Mouse (Mus musculus): Measurements from ENCODE around the gene Ncoa5. TPM values are rescaled to one million over a fixed set of nuclear protein-coding genes. Genes with fewer than 3 reads are reported as not detected.

Gene Ncoa5
- polyA plus RNA-seq, 1 experiment from 2014 or later, result 11.9 TPM

GRCm38 (mm10) chr2:165001958-165002357 is 32.7 kb downstream of the Ncoa5 start:
- Histone ChIP-seq H3K9me3 (ENCODE audit: control insufficient read depth) (no peaks in the 10 kb centered on the region), H3K9ac (ENCODE audit: low read depth, low read length) (no peak overlapping the region), H3K4me1 (replicated peaks; ENCODE audit: control insufficient read depth, insufficient read depth, low read length) (peaks cover 8% of the 10 kb centered on the region; the same call in 1 of the 2 replicates), H3K27ac (ENCODE audit: low read depth, low read length) (no peak overlapping the region), H3K27me3 (replicated peaks; ENCODE audit: control insufficient read depth, insufficient read depth, low read length) (peaks cover 8% of the 10 kb centered on the region), H3K4me3 (ENCODE audit: low read depth, low read length) (no peak overlapping the region), H3K4me2 (replicated peaks; ENCODE audit: low read depth) (no peak overlapping the region), H3K36me3 (ENCODE audit: control insufficient read depth, insufficient read depth) (peaks cover 67% of the 10 kb centered on the region)
- WGBS, result 91% methylated on average over 13 of the region's 13 CpGs
- ATAC-seq, result no peak
- TF ChIP-seq CTCF (IDR thresholded peaks at IDR 0.05; ENCODE audit: low read depth), result no peak; the same call in 1 of the 2 replicates

DNA sequence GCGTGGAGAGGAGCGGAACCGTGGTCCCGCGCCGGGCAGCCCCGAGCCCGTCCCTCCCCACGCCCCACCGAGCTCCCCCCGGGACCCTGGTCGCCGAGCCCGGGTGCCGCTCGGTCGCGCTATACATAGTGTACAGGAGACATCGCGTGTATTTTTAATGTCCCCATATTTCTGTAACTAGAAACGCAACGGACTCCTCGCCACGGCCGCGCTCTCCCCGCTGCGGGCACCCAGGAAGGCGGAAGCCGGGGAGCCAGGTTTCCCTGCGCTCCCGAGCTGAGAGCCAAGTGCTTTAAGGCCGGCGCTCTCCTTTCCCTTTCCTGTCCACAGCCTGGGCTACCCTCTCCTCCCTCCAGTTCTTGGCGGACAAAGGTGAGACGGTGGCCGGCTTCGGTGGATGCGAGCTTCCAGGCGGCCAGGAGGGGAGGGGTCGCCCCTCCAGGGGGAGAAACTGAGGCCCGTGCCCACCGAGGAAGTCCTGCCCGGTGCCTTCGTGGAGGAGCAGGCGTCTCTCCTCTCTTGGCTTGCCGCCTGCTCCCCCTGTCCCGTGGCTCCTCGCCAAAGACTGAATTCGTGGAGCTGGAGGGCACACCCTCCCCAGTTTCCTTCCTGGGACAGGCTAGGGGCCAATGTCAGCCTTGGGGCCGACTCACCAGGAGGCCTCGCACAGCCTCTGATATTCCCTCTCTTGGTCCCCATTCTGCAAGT is 36.8 kb downstream of the Ncoa5 start:
- H3K27me3 ChIP-seq (replicated peaks; ENCODE audit: control insufficient read depth, insufficient read depth, low read length), result peaks cover 16% of the 10 kb centered on the region
- H3K4me2 ChIP-seq (replicated peaks; ENCODE audit: low read depth), result peak overlapping the region; percentile 70
- no peak overlapping the region for H3K27ac ChIP-seq (ENCODE audit: low read depth, low read length)
- no peak overlapping the region for H3K9ac ChIP-seq (ENCODE audit: low read depth, low read length)
- peaks cover 8% of the 10 kb centered on the region; the same call in 1 of the 2 replicates for H3K4me1 ChIP-seq (replicated peaks; ENCODE audit: control insufficient read depth, insufficient read depth, low read length)
- H3K9me3 ChIP-seq (ENCODE audit: control insufficient read depth), result no peaks in the 10 kb centered on the region
- peaks cover 31% of the 10 kb centered on the region for H3K36me3 ChIP-seq (ENCODE audit: control insufficient read depth, insufficient read depth)
- no peak for TF ChIP-seq CTCF (IDR thresholded peaks at IDR 0.05; ENCODE audit: low read depth)
- H3K4me3 ChIP-seq (ENCODE audit: low read depth, low read length), result peak overlapping the region; percentile 42
- ATAC-seq, result no peak
- WGBS, result 1% methylated on average over 52 of the region's 52 CpGs

GRCm38 (mm10) chr2:164996848-164997720 is 37.6 kb downstream of the Ncoa5 start:
- Histone ChIP-seq H3K9me3 (ENCODE audit: control insufficient read depth) (no peaks in the 10 kb centered on the region), H3K36me3 (ENCODE audit: control insufficient read depth, insufficient read depth) (peaks cover 23% of the 10 kb centered on the region), H3K9ac (ENCODE audit: low read depth, low read length) (no peak overlapping the region), H3K4me3 (ENCODE audit: low read depth, low read length) (peak overlapping the region; percentile 42), H3K27ac (ENCODE audit: low read depth, low read length) (no peak overlapping the region), H3K4me1 (replicated peaks; ENCODE audit: control insufficient read depth, insufficient read depth, low read length) (peaks cover 8% of the 10 kb centered on the region; the same call in 1 of the 2 replicates), H3K4me2 (replicated peaks; ENCODE audit: low read depth) (peak overlapping the region; percentile 70), H3K27me3 (replicated peaks; ENCODE audit: control insufficient read depth, insufficient read depth, low read length) (peaks cover 16% of the 10 kb centered on the region)
- ATAC-seq, result no peak
- WGBS, result 16% methylated on average over 47 of the region's 49 CpGs
- TF ChIP-seq CTCF (IDR thresholded peaks at IDR 0.05; ENCODE audit: low read depth), result no peak

GRCm38 (mm10) chr2:164995976-164996375 is 38.7 kb downstream of the Ncoa5 start:
- H3K4me3 ChIP-seq (ENCODE audit: low read depth, low read length), result no peak overlapping the region
- H3K36me3 ChIP-seq (ENCODE audit: control insufficient read depth, insufficient read depth), result peaks cover 12% of the 10 kb centered on the region
- no peak overlapping the region for H3K9ac ChIP-seq (ENCODE audit: low read depth, low read length)
- no peak overlapping the region for H3K4me2 ChIP-seq (replicated peaks; ENCODE audit: low read depth)
- no peak overlapping the region for H3K27ac ChIP-seq (ENCODE audit: low read depth, low read length)
- H3K27me3 ChIP-seq (replicated peaks; ENCODE audit: control insufficient read depth, insufficient read depth, low read length), result peaks cover 16% of the 10 kb centered on the region
- ATAC-seq, result no peak
- TF ChIP-seq CTCF (IDR thresholded peaks at IDR 0.05; ENCODE audit: low read depth), result no peak
- H3K9me3 ChIP-seq (ENCODE audit: control insufficient read depth), result no peaks in the 10 kb centered on the region
- peaks cover 8% of the 10 kb centered on the region; the same call in 1 of the 2 replicates for H3K4me1 ChIP-seq (replicated peaks; ENCODE audit: control insufficient read depth, insufficient read depth, low read length)
- 76% methylated on average over 11 of the region's 11 CpGs for WGBS

- Histone ChIP-seq H3K4me1 (replicated peaks; ENCODE audit: control insufficient read depth, insufficient read depth, low read length) (peaks cover 8% of the 10 kb centered on the region; the same call in 1 of the 2 replicates), H3K27me3 (replicated peaks; ENCODE audit: control insufficient read depth, insufficient read depth, low read length) (peaks cover 16% of the 10 kb centered on the region), H3K4me2 (replicated peaks; ENCODE audit: low read depth) (no peak overlapping the region), H3K36me3 (ENCODE audit: control insufficient read depth, insufficient read depth) (peaks cover 2% of the 10 kb centered on the region; the same call in 1 of the 2 replicates), H3K27ac (ENCODE audit: low read depth, low read length) (no peak overlapping the region), H3K4me3 (ENCODE audit: low read depth, low read length) (no peak overlapping the region), H3K9ac (ENCODE audit: low read depth, low read length) (no peak overlapping the region), H3K9me3 (ENCODE audit: control insufficient read depth) (no peaks in the 10 kb centered on the region)
- ATAC-seq, result no peak
- 62% methylated on average over 21 of the region's 21 CpGs for WGBS
- TF ChIP-seq CTCF (IDR thresholded peaks at IDR 0.05; ENCODE audit: low read depth), result no peak
Measured at GRCm38 (mm10) chr2:164994659-164995428, 39.8 kb downstream of the Ncoa5 start.

All from intestine, postnatal 0 days (tissue).